Mouse (Mus musculus) heart, embryonic 15.5 days (tissue): ENCODE data around the gene Olfr1448. TPM values are rescaled to one million over a fixed set of nuclear protein-coding genes. Genes with fewer than 3 reads are reported as not detected.
"Not testable (repeated sequence)": the region's sequence is repeated elsewhere in the genome, so short reads cannot be mapped to it uniquely, and the experiment has no call there.

Experiments used
- ATAC-seq: fragments of 200-750 bp; cut with Nextera tagmentation; replicated peaks from 2 replicates; pipeline ENCODE4 v1.8.0; 2017; ENCODE audit warnings: low read depth, moderate TSS enrichment; ENCODE audit not compliant: insufficient number of reproducible peaks, insufficient read depth, low FRiP score
- H3K27ac ChIP-seq: fragments of 300-500 bp; sonication (generic); 2 replicates; pipeline ENCODE4 v1.5.1; 2015; ENCODE audit warnings: mild to moderate bottlenecking, inconsistent platforms
- H3K27me3 ChIP-seq: fragments of 300-500 bp; sonication (generic); 2 replicates; pipeline ENCODE4 v1.6.1; 2015; ENCODE audit warnings: inconsistent platforms
- H3K36me3 ChIP-seq: fragments of 300-500 bp; sonication (generic); 2 replicates; pipeline ENCODE4 v1.6.1; 2015; ENCODE audit warnings: mild to moderate bottlenecking, inconsistent platforms
- H3K4me1 ChIP-seq: fragments of 300-500 bp; sonication (generic); replicated peaks from 2 replicates; pipeline ENCODE4 v1.6.1; 2015; ENCODE audit warnings: inconsistent platforms
- H3K4me2 ChIP-seq: fragments of 300-500 bp; sonication (generic); 2 replicates; pipeline ENCODE4 v1.6.1; 2015; ENCODE audit warnings: inconsistent platforms, mild to moderate bottlenecking, moderate library complexity
- H3K4me3 ChIP-seq: fragments of 300-500 bp; sonication (generic); 2 replicates; pipeline ENCODE4 v1.5.1; 2015; ENCODE audit warnings: mild to moderate bottlenecking, inconsistent platforms
- H3K9ac ChIP-seq: fragments of 300-500 bp; sonication (generic); 2 replicates; pipeline ENCODE4 v1.6.1; 2015; ENCODE audit warnings: mild to moderate bottlenecking, inconsistent platforms
- H3K9me3 ChIP-seq: fragments of 300-500 bp; sonication (generic); replicated peaks from 2 replicates; pipeline ENCODE4 v1.6.1; 2016; ENCODE audit warnings: inconsistent platforms
- WGBS: fragments of 180-500 bp; shearing (Covaris S2); methylation state at CpG from one replicate; pipeline ENCODE4 v1.1.7; 2015; ENCODE audit warnings: mixed read lengths; 5-methylcytosine and 5-hydroxymethylcytosine counted together
- polyA plus RNA-seq: library from polyadenylated mRNA; unstranded; fragments of >200 nt; fragmentation: Nextera tagmentation; extraction: Ambion mirVana; gene quantifications from 2 replicates; pipeline ENCODE4 v1.2.1, GENCODE M21; 2015

Gene Olfr1448
- not detected in 2 replicates for polyA plus RNA-seq

GRCm38 (mm10) chr19:12924319-12924718 is at the start of gene Olfr1448:
TSS of gene Olfr1448 (minus strand) at chr19:12924419.
- Histone ChIP-seq H3K9me3 (0 out of 2 replicates have a peak, but pooled peaks cover 2% of the 10 kb centered on the region), H3K4me1 (no peaks in the 10 kb centered on the region), H3K4me2 (no peak within 1 kb of the TSS), H3K36me3 (no peaks in the 10 kb centered on the region), H3K4me3 (no peak within 1 kb of the TSS), H3K27me3 (no peaks in the 10 kb centered on the region), H3K27ac (no peak within 1 kb of the TSS), H3K9ac (no peak within 1 kb of the TSS)
- no peak for ATAC-seq
- 61% methylated on average over 1 of the region's 1 CpGs for WGBS

- H3K27ac ChIP-seq, H3K9me3 ChIP-seq, ATAC-seq, H3K36me3 ChIP-seq, H3K4me2 ChIP-seq, H3K9ac ChIP-seq, H3K4me3 ChIP-seq, H3K4me1 ChIP-seq, H3K27me3 ChIP-seq: not testable (repeated sequence)
- 75% methylated on average over 5 of the region's 5 CpGs for WGBS
Observed at GRCm38 (mm10) chr19:12970082-12970481, 45.9 kb upstream of the Olfr1448 start.

DNA sequence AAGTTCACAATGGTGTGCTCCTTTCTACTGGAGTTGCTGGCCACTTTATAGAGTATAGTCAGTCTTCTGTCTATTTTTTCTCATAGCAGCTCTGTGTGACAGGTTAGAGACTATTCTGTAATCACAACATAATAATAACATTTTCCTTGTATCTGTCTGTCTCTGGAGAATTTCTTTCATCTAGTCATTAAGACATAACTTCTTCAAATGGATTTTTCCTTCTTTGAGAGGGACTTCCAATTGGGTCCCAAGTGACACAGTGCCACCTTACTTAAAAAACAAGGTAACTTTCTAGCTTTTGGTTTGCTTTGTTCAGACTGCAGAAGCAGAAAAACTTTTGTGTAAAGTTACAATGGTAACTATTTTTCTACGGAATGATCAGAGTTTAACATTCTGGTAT is 25.7 kb upstream of the Olfr1448 start, which contains the start of gene Olfr1450:
TSS of gene Olfr1450 (plus strand) at position 301 of the 400 bp plus-strand sequence.
- Histone ChIP-seq H3K27ac (no peak within 1 kb of the TSS), H3K9ac (no peak within 1 kb of the TSS), H3K4me1 (no peaks in the 10 kb centered on the region), H3K36me3 (no peaks in the 10 kb centered on the region), H3K9me3 (no peaks in the 10 kb centered on the region), H3K27me3 (no peaks in the 10 kb centered on the region), H3K4me3 (no peak within 1 kb of the TSS), H3K4me2 (no peak within 1 kb of the TSS)
- WGBS, result 76% methylated on average over 1 of the region's 1 CpGs
- ATAC-seq, result no peak

DNA sequence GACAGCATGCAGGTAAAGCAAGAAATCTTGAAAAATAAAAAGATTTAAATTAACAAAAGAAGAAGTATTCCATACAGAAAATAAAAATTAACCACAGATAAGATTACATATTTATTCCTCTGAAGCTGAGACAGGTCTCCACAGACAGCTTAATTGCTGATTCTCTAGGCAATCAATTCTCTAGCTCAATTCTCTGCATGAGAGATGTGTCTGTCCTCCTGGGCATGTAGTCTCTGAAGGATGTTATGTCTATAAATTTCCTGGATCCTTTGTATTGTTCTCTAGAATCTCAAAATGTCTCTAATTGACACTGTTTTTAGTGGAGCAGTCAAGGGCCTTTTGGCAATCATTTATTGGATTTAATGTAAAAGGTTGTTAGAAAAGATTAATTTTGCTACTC is 6.3 kb upstream of the Olfr1448 start, which contains the start of gene Olfr1449:
TSS of gene Olfr1449 (plus strand) at position 301 of the 400 bp plus-strand sequence.
- H3K4me3 ChIP-seq, result no peak within 1 kb of the TSS
- no peak within 1 kb of the TSS for H3K4me2 ChIP-seq
- no peaks in the 10 kb centered on the region for H3K27me3 ChIP-seq
- H3K9ac ChIP-seq, result no peak within 1 kb of the TSS
- H3K4me1 ChIP-seq, result no peaks in the 10 kb centered on the region
- H3K27ac ChIP-seq, result no peak within 1 kb of the TSS
- H3K36me3 ChIP-seq, result no peaks in the 10 kb centered on the region
- 0 out of 2 replicates have a peak, but pooled peaks cover 2% of the 10 kb centered on the region for H3K9me3 ChIP-seq
- no peak for ATAC-seq

- H3K9me3 ChIP-seq, result no peaks in the 10 kb centered on the region
- H3K4me3 ChIP-seq, result no peak within 1 kb of the TSS
- no peak for ATAC-seq
- WGBS, result 94% methylated on average over 1 of the region's 1 CpGs
- no peaks in the 10 kb centered on the region for H3K4me1 ChIP-seq
- H3K27ac ChIP-seq, result no peak within 1 kb of the TSS
- no peaks in the 10 kb centered on the region for H3K27me3 ChIP-seq
- no peak within 1 kb of the TSS for H3K9ac ChIP-seq
- H3K4me2 ChIP-seq, result no peak within 1 kb of the TSS
- H3K36me3 ChIP-seq, result no peaks in the 10 kb centered on the region
Observed at GRCm38 (mm10) chr19:12903643-12904042, 20.6 kb downstream of the Olfr1448 start, which contains the start of gene Olfr1447. TSS of gene Olfr1447 (minus strand) at chr19:12903743.

DNA sequence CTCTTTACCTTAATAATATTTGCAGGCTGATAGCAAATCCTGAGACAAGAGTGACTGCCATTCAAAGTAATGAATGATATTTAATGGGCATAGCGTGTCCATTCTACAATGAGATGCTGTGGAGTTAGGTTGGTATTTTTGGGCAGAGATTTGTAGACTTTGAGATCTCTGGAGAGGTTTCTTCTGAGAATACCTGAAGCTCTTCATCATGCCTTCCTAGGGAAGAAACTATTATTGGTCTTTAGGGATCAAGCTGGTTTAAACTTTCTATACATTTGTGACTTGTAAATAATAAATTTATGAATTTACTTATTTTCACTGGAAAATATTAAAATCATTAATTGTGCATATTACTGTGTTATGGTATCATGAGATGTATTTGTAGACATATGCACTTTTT is 30.8 kb downstream of the Olfr1448 start, which contains the start of gene Olfr1446:
TSS of gene Olfr1446 (minus strand) at position 101 of the 400 bp plus-strand sequence.
- Histone ChIP-seq H3K27me3 (no peaks in the 10 kb centered on the region), H3K4me2 (no peak within 1 kb of the TSS), H3K9me3 (no peaks in the 10 kb centered on the region), H3K4me1 (no peaks in the 10 kb centered on the region), H3K9ac (no peak within 1 kb of the TSS), H3K27ac (no peak within 1 kb of the TSS), H3K4me3 (no peak within 1 kb of the TSS), H3K36me3 (no peaks in the 10 kb centered on the region)
- 73% methylated on average over 1 of the region's 1 CpGs for WGBS
- no peak for ATAC-seq

- ATAC-seq, result no peak
- Histone ChIP-seq H3K4me3 (no peak within 1 kb of the TSS), H3K9me3 (no peaks in the 10 kb centered on the region), H3K9ac (no peak within 1 kb of the TSS), H3K27ac (no peak within 1 kb of the TSS), H3K4me2 (no peak within 1 kb of the TSS), H3K27me3 (no peaks in the 10 kb centered on the region), H3K4me1 (no peaks in the 10 kb centered on the region), H3K36me3 (no peaks in the 10 kb centered on the region)
- WGBS, result 80% methylated on average over 2 of the region's 2 CpGs
Observed at GRCm38 (mm10) chr19:12883555-12883954, 40.7 kb downstream of the Olfr1448 start, which contains the start of gene Olfr1445. TSS of gene Olfr1445 (plus strand) at chr19:12883855.

Other genes with a start within 250 kb of the Olfr1448 start
- not detected in 2 replicates for gene Olfr1443, start 246.3 kb downstream of the Olfr1448 start, polyA plus RNA-seq
- gene Keg1, start 228.6 kb downstream of the Olfr1448 start, polyA plus RNA-seq, result not detected in 2 replicates
- 0.77 and 0.97 TPM in 2 replicates for gene Cntf, start 158.8 kb downstream of the Olfr1448 start, polyA plus RNA-seq
- gene Zfp91, start 128.3 kb downstream of the Olfr1448 start, polyA plus RNA-seq, result 11.4 TPM in 2 replicates
- gene Lpxn, start 128.2 kb downstream of the Olfr1448 start, polyA plus RNA-seq, result 1.1 and 4.0 TPM in 2 replicates
- not detected in 2 replicates for gene Gm5244, start 77.7 kb downstream of the Olfr1448 start, polyA plus RNA-seq
- gene Olfr1444, start 67.1 kb downstream of the Olfr1448 start, polyA plus RNA-seq, result not detected in 2 replicates
- gene Olfr1445, start 40.6 kb downstream of the Olfr1448 start, polyA plus RNA-seq, result not detected in 2 replicates
- not detected in 2 replicates for gene Olfr1446, start 30.9 kb downstream of the Olfr1448 start, polyA plus RNA-seq
- not detected in 2 replicates for gene Olfr1447, start 20.7 kb downstream of the Olfr1448 start, polyA plus RNA-seq
- not detected in 2 replicates for gene Olfr1449, start 6.4 kb upstream of the Olfr1448 start, polyA plus RNA-seq
- gene Olfr1450, start 25.8 kb upstream of the Olfr1448 start, polyA plus RNA-seq, result not detected in 2 replicates
- not detected in 2 replicates for gene Olfr1451, start 70.6 kb upstream of the Olfr1448 start, polyA plus RNA-seq
- gene Olfr1453, start 103.9 kb upstream of the Olfr1448 start, polyA plus RNA-seq, result not detected in 2 replicates
- not detected in 2 replicates for gene Olfr1454, start 136.2 kb upstream of the Olfr1448 start, polyA plus RNA-seq
- not detected in 2 replicates for gene Olfr1457, start 173.5 kb upstream of the Olfr1448 start, polyA plus RNA-seq
- gene Olfr1458, start 182.4 kb upstream of the Olfr1448 start, polyA plus RNA-seq, result not detected in 2 replicates
- gene Olfr1459, start 225.1 kb upstream of the Olfr1448 start, polyA plus RNA-seq, result not detected in 2 replicates
- gene Olfr1461, start 238.6 kb upstream of the Olfr1448 start, polyA plus RNA-seq, result not detected in 2 replicates